Mouse (Mus musculus) C2C12 (cell line): ENCODE data around the gene Med13.

Experiments used
- CTCF ChIP-seq: IDR thresholded peaks from one replicate; pipeline ENCODE4 v1.5.1; 2011; ENCODE audit not compliant: control insufficient read depth, insufficient read depth, insufficient read length
- FOSL1 ChIP-seq: IDR thresholded peaks from one replicate; pipeline ENCODE4 v1.8.0; 2011; ENCODE audit warnings: mild to moderate bottlenecking, low read length; ENCODE audit not compliant: poor library complexity, insufficient read depth, severe bottlenecking
- MAX ChIP-seq: IDR thresholded peaks from one replicate; pipeline ENCODE4 v1.6.1; 2011; ENCODE audit warnings: mild to moderate bottlenecking, control low read depth
- MYOD1 ChIP-seq: IDR thresholded peaks from one replicate; pipeline ENCODE4 v1.6.1; 2011; ENCODE audit warnings: low read depth; ENCODE audit not compliant: control insufficient read depth, insufficient read length
- MYOG ChIP-seq: IDR thresholded peaks from one replicate; pipeline ENCODE4 v1.6.1; 2011; ENCODE audit not compliant: control insufficient read depth, insufficient read length; ENCODE audit errors: extremely low read depth
- USF1 ChIP-seq: IDR thresholded peaks from one replicate; pipeline ENCODE4 v1.6.1; 2011; ENCODE audit warnings: low read depth, mild to moderate bottlenecking, control low read depth, moderate library complexity

DNA sequence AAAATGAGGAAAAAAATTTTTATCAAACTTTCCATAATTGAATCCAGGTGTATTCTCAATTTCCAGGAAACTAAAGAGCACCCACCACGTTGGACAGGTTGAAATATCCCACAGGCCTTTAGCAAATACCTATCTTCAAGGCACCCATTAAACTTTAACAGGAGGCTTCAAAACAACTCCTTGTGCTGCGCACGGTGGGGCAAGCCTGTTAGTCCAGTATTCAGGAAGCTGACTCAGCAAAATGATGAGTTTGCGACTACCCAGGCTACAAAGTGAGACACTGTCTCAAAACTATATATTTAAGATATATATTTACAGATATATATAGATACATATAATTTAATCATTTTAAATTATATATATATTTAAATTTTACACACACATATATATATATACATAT, 125.0 kb downstream of the Med13 start:
- no peak for TF ChIP-seq CTCF
- TF ChIP-seq MAX: no peak
- no peak for TF ChIP-seq USF1
- no peak for TF ChIP-seq MYOD1
- no peak for TF ChIP-seq FOSL1
- no peak for TF ChIP-seq MYOG
